19 mouse cellular contexts compared by ENCODE assay signal in genomic region chr7:107694254-107694947, GRCm38 (mm10).
A peak's percentile ranks its signal among the peaks of the same experiment; 100 is the strongest.
DNase-seq lines count a peak whose midpoint lies in the region; ATAC-seq and TF ChIP-seq lines count a peak whose summit lies in the region.
"Had no signal": no experiment of that assay in that cellular context is flagged by ENCODE, and none has a peak within 500 bp of the region (broad histone marks: within the 10 kb centered on the region; RNA-seq: fewer than 3 reads in every experiment).

No protein-coding gene starts in this region.

- H3K9me3 ChIP-seq in forebrain, embryonic 12.5 days = no peaks in the 10 kb centered on the region
- H3K9me3 ChIP-seq in forebrain, embryonic 15.5 days = no peaks in the 10 kb centered on the region
- no peaks in the 10 kb centered on the region for H3K9me3 ChIP-seq in midbrain, embryonic 12.5 days
- H3K9me3 ChIP-seq in midbrain, embryonic 16.5 days (replicated peaks; ENCODE audit: control insufficient read depth, low read length, poor library complexity, severe bottlenecking) = no peaks in the 10 kb centered on the region
- H3K9me3 ChIP-seq in hindbrain, postnatal 0 days (ENCODE audit: low read length) = no peaks in the 10 kb centered on the region
- no peaks in the 10 kb centered on the region for H3K9me3 ChIP-seq in neural tube, embryonic 14.5 days (ENCODE audit: control insufficient read depth, low read length)
- H3K9me3 ChIP-seq: liver, embryonic 12.5 days; lung, embryonic 15.5 days had no signal

- no peak overlapping the region for H3K4me2 ChIP-seq in forebrain, embryonic 12.5 days
- H3K4me2 ChIP-seq in forebrain, embryonic 15.5 days (replicated peaks) = no peak overlapping the region
- no peak overlapping the region for H3K4me2 ChIP-seq in midbrain, embryonic 12.5 days (replicated peaks)
- H3K4me2 ChIP-seq in midbrain, embryonic 16.5 days (ENCODE audit: low read length) = no peak overlapping the region
- no peak overlapping the region for H3K4me2 ChIP-seq in hindbrain, postnatal 0 days (ENCODE audit: low read depth, low read length)
- no peak overlapping the region for H3K4me2 ChIP-seq in neural tube, embryonic 14.5 days (ENCODE audit: low read depth, low read length)
- H3K4me2 ChIP-seq: liver, embryonic 12.5 days; lung, embryonic 15.5 days had no signal

- H3K27ac ChIP-seq in forebrain, embryonic 12.5 days = no peak overlapping the region
- no peak overlapping the region for H3K27ac ChIP-seq in forebrain, embryonic 15.5 days (replicated peaks)
- no peak overlapping the region for H3K27ac ChIP-seq in midbrain, embryonic 12.5 days (replicated peaks)
- H3K27ac ChIP-seq in midbrain, embryonic 16.5 days (ENCODE audit: low read length) = no peak overlapping the region
- no peak overlapping the region for H3K27ac ChIP-seq in hindbrain, postnatal 0 days
- no peak overlapping the region for H3K27ac ChIP-seq in neural tube, embryonic 14.5 days (ENCODE audit: low read depth, low read length)
- H3K27ac ChIP-seq: liver, embryonic 12.5 days; lung, embryonic 15.5 days had no signal

- no peaks in the 10 kb centered on the region for H3K27me3 ChIP-seq in forebrain, embryonic 12.5 days
- no peaks in the 10 kb centered on the region for H3K27me3 ChIP-seq in forebrain, embryonic 15.5 days
- H3K27me3 ChIP-seq in midbrain, embryonic 12.5 days = peaks cover 17% of the 10 kb centered on the region
- H3K27me3 ChIP-seq in midbrain, embryonic 16.5 days (ENCODE audit: control insufficient read depth, insufficient read depth, low read depth, low read length) = 0 out of 2 replicates have a peak, but pooled peaks cover 3% of the 10 kb centered on the region
- no peaks in the 10 kb centered on the region for H3K27me3 ChIP-seq in hindbrain, postnatal 0 days (ENCODE audit: insufficient read depth, low read length)
- H3K27me3 ChIP-seq in neural tube, embryonic 14.5 days (ENCODE audit: control insufficient read depth, insufficient read depth, low read length) = peaks cover 24% of the 10 kb centered on the region
- H3K27me3 ChIP-seq: CH12.LX; lung, embryonic 15.5 days had no signal

- H3K9ac ChIP-seq in forebrain, embryonic 12.5 days = no peak overlapping the region
- no peak overlapping the region for H3K9ac ChIP-seq in forebrain, embryonic 15.5 days (replicated peaks)
- H3K9ac ChIP-seq in midbrain, embryonic 12.5 days (replicated peaks) = no peak overlapping the region
- H3K9ac ChIP-seq in midbrain, embryonic 16.5 days (ENCODE audit: low read depth, low read length) = no peak overlapping the region
- H3K9ac ChIP-seq in hindbrain, postnatal 0 days (replicated peaks; ENCODE audit: low read length) = no peak overlapping the region
- H3K9ac ChIP-seq in neural tube, embryonic 14.5 days (replicated peaks; ENCODE audit: low read depth, low read length) = no peak overlapping the region
- H3K9ac ChIP-seq: liver, embryonic 12.5 days; lung, embryonic 15.5 days had no signal

- H3K4me1 ChIP-seq in forebrain, embryonic 12.5 days = peaks cover 7% of the 10 kb centered on the region
- H3K4me1 ChIP-seq in forebrain, embryonic 15.5 days = no peaks in the 10 kb centered on the region
- H3K4me1 ChIP-seq in midbrain, embryonic 12.5 days = peaks cover 5% of the 10 kb centered on the region; the same call in 1 of the 2 replicates
- H3K4me1 ChIP-seq in midbrain, embryonic 16.5 days (ENCODE audit: control insufficient read depth, insufficient read depth, low read length) = peaks cover 2% of the 10 kb centered on the region; the same call in 1 of the 2 replicates
- no peaks in the 10 kb centered on the region for H3K4me1 ChIP-seq in hindbrain, postnatal 0 days (ENCODE audit: insufficient read depth, low read length)
- H3K4me1 ChIP-seq in neural tube, embryonic 14.5 days (ENCODE audit: control insufficient read depth, insufficient read depth, low read length) = no peaks in the 10 kb centered on the region

- no peaks in the 10 kb centered on the region for H3K36me3 ChIP-seq in forebrain, embryonic 12.5 days (replicated peaks)
- H3K36me3 ChIP-seq in forebrain, embryonic 15.5 days = no peaks in the 10 kb centered on the region
- H3K36me3 ChIP-seq in midbrain, embryonic 12.5 days = no peaks in the 10 kb centered on the region
- no peaks in the 10 kb centered on the region for H3K36me3 ChIP-seq in midbrain, embryonic 16.5 days (ENCODE audit: control insufficient read depth, insufficient read depth, low read length)
- no peaks in the 10 kb centered on the region for H3K36me3 ChIP-seq in hindbrain, postnatal 0 days (ENCODE audit: insufficient read depth, low read length)
- no peaks in the 10 kb centered on the region for H3K36me3 ChIP-seq in neural tube, embryonic 14.5 days (ENCODE audit: control insufficient read depth, insufficient read depth, low read length)
- H3K36me3 ChIP-seq: liver, embryonic 12.5 days; lung, embryonic 15.5 days had no signal

- no peak overlapping the region for H3K4me3 ChIP-seq in forebrain, embryonic 12.5 days (replicated peaks)
- H3K4me3 ChIP-seq in forebrain, embryonic 15.5 days = no peak overlapping the region
- no peak overlapping the region for H3K4me3 ChIP-seq in midbrain, embryonic 12.5 days
- no peak overlapping the region for H3K4me3 ChIP-seq in midbrain, embryonic 16.5 days (ENCODE audit: low read depth, low read length)
- H3K4me3 ChIP-seq in hindbrain, postnatal 0 days (ENCODE audit: low read length) = no peak overlapping the region
- no peak overlapping the region for H3K4me3 ChIP-seq in neural tube, embryonic 14.5 days (ENCODE audit: low read depth, low read length)
- H3K4me3 ChIP-seq: liver, embryonic 12.5 days; lung, embryonic 15.5 days had no signal

- ATAC-seq in forebrain, embryonic 12.5 days (ENCODE audit: low FRiP score) = peak; percentile 51; the same call in 1 of the 2 replicates
- ATAC-seq in forebrain, embryonic 15.5 days (replicated peaks) = no peak; the same call in 1 of the 2 replicates
- peak; percentile 81 for ATAC-seq in midbrain, embryonic 12.5 days (ENCODE audit: low FRiP score, low read depth)
- no peak for ATAC-seq in midbrain, embryonic 16.5 days
- 0 out of 2 replicates have a peak, but pooled peaks have one; percentile 54 for ATAC-seq in hindbrain, postnatal 0 days
- ATAC-seq in neural tube, embryonic 14.5 days (ENCODE audit: low read depth) = 0 out of 2 replicates have a peak, but pooled peaks have one; percentile 32
- ATAC-seq: intestine, embryonic 16.5 days; liver, embryonic 12.5 days had no signal

- TF ChIP-seq CTCF in hindbrain, postnatal 0 days (IDR thresholded peaks at IDR 0.05; ENCODE audit: low read depth) = no peak

- peak; percentile 39 for DNase-seq in hindbrain, postnatal 0 days (ENCODE audit: low spot score)
- no peak for DNase-seq in thymus, postnatal 10 days (ENCODE audit: low spot score in 2 of 2)
- DNase-seq in natural killer cell, adult 2 months (ENCODE audit: low spot score in 2 of 2) = no peak
- DNase-seq: adrenal gland, postnatal 36 days; cerebellum, adult 2 months; cerebellum, postnatal 36 days; kidney, postnatal 36 days; lung, postnatal 4 days; right cerebral cortex, postnatal 4 days; thymus, postnatal 36 days had no signal

- 50% methylated on average over 10 of the region's 10 CpGs for WGBS in forebrain, embryonic 12.5 days
- 34% methylated on average over 10 of the region's 10 CpGs for WGBS in forebrain, embryonic 15.5 days
- WGBS in midbrain, embryonic 12.5 days = 62% methylated on average over 10 of the region's 10 CpGs
- WGBS in midbrain, embryonic 16.5 days = 50% methylated on average over 10 of the region's 10 CpGs
- WGBS in hindbrain, postnatal 0 days = 43% methylated on average over 10 of the region's 10 CpGs
- WGBS in neural tube, embryonic 14.5 days = 46% methylated on average over 10 of the region's 10 CpGs

Comparison
In these comparisons a context has a peak if more than half of its experiments do, and no peak if none do; other contexts are left out.
1. ATAC-seq: peak in forebrain, embryonic 12.5 days (single experiment), midbrain, embryonic 12.5 days (single experiment), hindbrain, postnatal 0 days (single experiment) and neural tube, embryonic 14.5 days (single experiment); none in forebrain, embryonic 15.5 days (single experiment) and midbrain, embryonic 16.5 days (single experiment).